Mouse (Mus musculus) hindbrain, embryonic 11.5 days (tissue): Measurements from ENCODE around the gene Apaf1. TPM values are rescaled to one million over a fixed set of nuclear protein-coding genes. Genes with fewer than 3 reads are reported as not detected.

Experiments used
- polyA plus RNA-seq: library from polyadenylated mRNA; unstranded; fragments of >200 nt; fragmentation: Nextera tagmentation; extraction: Ambion mirVana; gene quantifications from 2 replicates; pipeline ENCODE4 v1.2.1, GENCODE M21; 2014

Gene Apaf1
- polyA plus RNA-seq, 1 experiment from 2014 or later = 29.4 TPM

Other genes starting within 250 kb of the Apaf1 start
- gene Ikbip, start 170 bp upstream of the Apaf1 start, polyA plus RNA-seq = 24.7 and 25.7 TPM in 2 replicates
- gene Slc25a3, start 41.3 kb upstream of the Apaf1 start, polyA plus RNA-seq = 426 and 455 TPM in 2 replicates
- gene Tmpo, start 98.5 kb upstream of the Apaf1 start, polyA plus RNA-seq = 312 and 320 TPM in 2 replicates